Mouse (Mus musculus): ENCODE results near the gene Kdelr1.

- peak; percentile 80 for TF ChIP-seq POLR2A (IDR thresholded peaks at IDR 0.05; ENCODE audit: control insufficient read depth, low read depth, low read length)
- no peak for TF ChIP-seq CTCF (IDR thresholded peaks at IDR 0.05; ENCODE audit: control insufficient read depth, insufficient read depth, insufficient replicate concordance, low read depth, low read length)
Measured at GRCm38 (mm10) chr7:45922928-45923761, 50.6 kb downstream of the Kdelr1 start.

Measured in testis, adult 2 months (tissue).